Mouse (Mus musculus) erythroblast, embryonic 14.5 days (primary cell): Measurements from ENCODE around the gene Uevld. TPM values are rescaled to one million over a fixed set of nuclear protein-coding genes. Genes with fewer than 3 reads are reported as not detected.

Source experiments
- H3K27me3 ChIP-seq: 2 replicates; pipeline ENCODE4 v1.6.1; 2012; ENCODE audit warnings: inconsistent platforms; ENCODE audit not compliant: control insufficient read depth
- H3K36me3 ChIP-seq: 2 replicates; pipeline ENCODE4 v1.6.1; 2012; ENCODE audit warnings: mild to moderate bottlenecking, inconsistent platforms; ENCODE audit not compliant: control insufficient read depth
- H3K4me1 ChIP-seq: 2 replicates; pipeline ENCODE4 v1.6.1; 2012; ENCODE audit warnings: inconsistent platforms; ENCODE audit not compliant: control insufficient read depth
- H3K4me3 ChIP-seq: replicated peaks from 2 replicates; pipeline ENCODE3; 2012; ENCODE audit warnings: moderate library complexity, mild to moderate bottlenecking, inconsistent platforms
- H3K9me3 ChIP-seq: 2 replicates; pipeline ENCODE4 v1.6.1; 2012; ENCODE audit warnings: low read length, inconsistent platforms, mixed read lengths; ENCODE audit not compliant: control insufficient read depth
- GATA1 ChIP-seq: IDR thresholded peaks from 2 replicates; pipeline ENCODE4 v1.6.1; 2012; ENCODE audit warnings: low read length, inconsistent platforms, mixed read lengths
- TAL1 ChIP-seq: IDR thresholded peaks from 3 replicates; pipeline ENCODE4 v1.6.1; 2012; ENCODE audit warnings: low read length, inconsistent platforms, mixed read lengths
- polyA plus RNA-seq: library from polyadenylated mRNA; stranded (reverse); fragments of >175 nt; gene quantifications from 2 replicates; pipeline ENCODE4 v1.2.3, GENCODE M21; 2012

Gene Uevld
- 0.02 and 0.03 TPM in 2 replicates for polyA plus RNA-seq

DNA sequence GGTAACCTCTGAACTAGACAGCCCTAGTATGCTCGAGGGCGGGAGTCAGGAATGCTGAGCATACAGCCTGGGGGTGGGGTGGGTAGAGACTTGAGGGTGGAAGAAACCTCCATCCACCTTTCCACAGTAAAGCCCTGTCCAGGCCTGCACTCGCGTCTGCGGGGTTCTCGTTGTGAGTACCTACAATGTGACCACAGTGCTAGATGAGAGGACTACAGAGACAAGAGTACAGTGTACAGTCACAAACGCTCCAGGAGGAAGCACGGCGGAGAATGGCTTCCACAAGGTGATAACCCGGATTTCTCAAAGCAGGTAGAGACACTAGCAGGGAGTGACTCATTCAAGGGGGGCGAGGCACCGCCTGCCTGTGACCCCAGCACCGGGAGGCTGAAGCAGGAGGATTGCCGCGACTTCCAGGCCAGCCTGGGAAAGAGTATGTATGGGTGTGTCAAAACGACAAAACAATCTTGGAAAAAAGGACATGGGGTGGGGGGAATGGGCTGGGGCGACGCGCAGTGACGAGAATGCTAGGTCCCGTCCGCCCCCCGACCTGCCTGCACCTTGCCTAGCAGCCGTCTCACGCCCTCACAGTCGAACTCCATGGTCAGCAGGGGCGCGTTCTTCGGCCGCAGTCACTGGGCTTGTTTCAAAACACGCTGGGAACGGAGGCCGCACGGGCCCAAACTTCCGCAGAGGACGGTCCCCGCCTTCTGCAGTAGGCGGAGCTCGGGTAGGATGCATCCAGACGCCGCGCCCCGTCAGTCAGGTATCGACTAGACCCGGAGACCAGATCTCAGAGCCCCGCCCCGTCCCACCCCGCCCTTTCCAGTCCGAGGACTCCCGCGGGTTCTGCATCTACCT lies at the start of gene Uevld:
Uevld (minus strand) TSS at position 697 of the 861 bp plus-strand sequence.
- Histone ChIP-seq H3K36me3 (peaks cover 31% of the 10 kb centered on the region), H3K9me3 (no peaks in the 10 kb centered on the region), H3K4me3 (peak within 1 kb of the TSS; percentile 96), H3K27me3 (peaks cover 28% of the 10 kb centered on the region), H3K4me1 (peaks cover 30% of the 10 kb centered on the region)
- TF ChIP-seq TAL1 (no peak), GATA1 (no peak)

DNA sequence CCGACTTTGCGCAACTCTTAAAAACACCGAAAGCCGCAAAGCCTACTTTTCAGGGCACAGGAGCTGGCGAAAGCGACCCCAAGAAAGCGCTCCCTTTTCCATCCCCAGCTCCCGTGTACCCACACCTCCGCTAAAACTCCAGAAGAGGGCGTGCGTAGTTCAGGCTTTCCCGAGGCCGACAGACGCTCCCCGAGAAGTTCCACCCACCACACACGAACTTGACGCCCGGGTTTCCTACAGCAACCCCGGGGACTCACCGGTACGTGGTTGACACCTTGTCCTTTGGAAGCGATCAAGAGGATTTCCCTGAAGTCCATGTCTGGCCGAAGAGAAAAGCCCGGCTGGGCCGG lies 49.5 kb upstream of the Uevld start:
- Histone ChIP-seq H3K27me3 (no peaks in the 10 kb centered on the region), H3K4me1 (peaks cover 70% of the 10 kb centered on the region), H3K36me3 (peaks cover 15% of the 10 kb centered on the region), H3K9me3 (no peaks in the 10 kb centered on the region), H3K4me3 (peak overlapping the region; percentile 64)
- TF ChIP-seq GATA1 (no peak), TAL1 (no peak)

DNA sequence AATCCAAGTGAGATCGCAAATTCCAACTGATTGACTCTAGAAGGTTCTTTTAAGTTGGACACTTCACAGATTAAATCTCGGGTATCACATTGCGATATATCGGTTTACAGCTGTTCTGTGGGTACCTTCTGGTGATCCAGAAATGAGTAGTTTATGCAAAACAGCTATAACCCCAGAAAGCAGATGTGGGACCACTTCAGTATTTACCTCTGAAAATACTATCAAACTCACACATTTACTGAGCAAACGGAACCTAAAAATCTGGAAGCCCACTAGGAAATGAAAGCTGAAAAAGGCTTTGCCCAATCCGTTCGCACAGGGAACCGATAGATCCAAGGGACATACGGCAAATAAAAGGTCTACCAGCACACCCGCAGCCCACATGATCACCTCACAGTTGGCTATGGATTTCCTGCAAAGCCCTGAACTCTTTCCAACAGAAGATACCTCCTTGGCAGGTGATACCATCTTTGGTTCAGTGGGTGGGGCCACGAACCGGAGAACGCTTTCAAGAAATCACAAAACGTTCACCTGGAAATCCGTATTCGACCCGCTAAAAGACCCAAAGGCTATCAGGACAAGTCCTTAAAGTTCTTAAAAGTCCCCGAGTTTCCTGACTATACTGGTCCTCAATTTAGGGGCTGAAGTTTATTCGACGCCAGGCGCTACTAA lies 48.9 kb upstream of the Uevld start:
- H3K4me3 ChIP-seq: peak overlapping the region; percentile 64
- H3K27me3 ChIP-seq: no peaks in the 10 kb centered on the region
- H3K9me3 ChIP-seq: no peaks in the 10 kb centered on the region
- TF ChIP-seq GATA1 (no peak), TAL1 (no peak)
- H3K36me3 ChIP-seq: peaks cover 15% of the 10 kb centered on the region
- H3K4me1 ChIP-seq: peaks cover 69% of the 10 kb centered on the region

DNA sequence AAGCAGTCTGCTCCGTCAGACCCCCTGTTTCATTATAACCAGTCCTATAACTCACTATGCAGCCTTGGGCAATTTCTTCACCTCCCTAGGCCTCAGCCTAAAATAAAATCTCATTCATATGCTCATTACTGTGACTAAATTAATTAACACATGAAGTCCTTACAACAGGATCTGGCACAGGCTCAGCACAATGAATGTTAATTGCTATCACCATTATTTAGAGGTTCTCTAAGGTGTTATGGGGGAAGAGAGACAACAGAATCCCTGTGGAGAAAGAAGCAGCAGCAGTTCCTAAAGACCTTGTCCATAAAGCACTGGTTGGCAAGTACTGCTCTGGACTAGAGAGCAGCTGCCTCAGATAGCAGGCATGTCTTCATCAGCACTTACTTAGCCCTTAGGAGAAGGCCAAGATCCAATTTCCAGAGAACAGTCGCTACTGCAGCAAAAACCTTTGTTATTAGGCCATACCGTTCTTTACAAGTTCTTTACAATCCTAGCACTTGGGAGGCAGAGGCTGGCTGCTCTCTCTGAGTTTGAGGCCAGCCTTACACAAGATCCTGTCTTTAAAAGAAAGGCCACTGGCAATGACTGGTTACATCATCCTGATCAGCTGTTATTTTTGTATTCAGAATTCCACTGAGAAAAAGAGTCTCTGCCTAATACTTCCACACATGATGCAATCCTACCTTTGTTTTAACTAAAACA lies 45.2 kb upstream of the Uevld start:
- peaks cover 80% of the 10 kb centered on the region for H3K4me1 ChIP-seq
- no peak overlapping the region for H3K4me3 ChIP-seq
- peaks cover 31% of the 10 kb centered on the region for H3K36me3 ChIP-seq
- no peaks in the 10 kb centered on the region for H3K27me3 ChIP-seq
- no peaks in the 10 kb centered on the region for H3K9me3 ChIP-seq
- no peak for TF ChIP-seq TAL1
- no peak for TF ChIP-seq GATA1

DNA sequence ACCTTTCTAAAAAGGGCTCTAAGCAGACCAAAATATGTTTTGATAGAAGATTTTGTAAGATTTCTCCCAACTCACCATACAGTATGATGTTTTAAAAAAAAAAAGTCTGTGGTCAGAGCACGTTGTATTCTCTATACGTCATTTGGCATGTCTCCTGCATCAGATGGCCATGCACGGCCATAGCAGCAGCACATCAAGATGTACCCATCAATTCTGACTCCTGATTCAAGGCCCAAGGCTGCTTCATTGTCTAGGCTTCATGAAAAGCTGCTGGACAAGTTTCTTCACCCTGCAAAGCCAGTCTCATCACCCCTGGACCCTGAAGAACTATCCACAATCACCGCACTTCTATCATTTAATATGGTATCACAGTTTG lies 43.6 kb upstream of the Uevld start:
- Histone ChIP-seq H3K27me3 (no peaks in the 10 kb centered on the region), H3K36me3 (peaks cover 48% of the 10 kb centered on the region)

DNA sequence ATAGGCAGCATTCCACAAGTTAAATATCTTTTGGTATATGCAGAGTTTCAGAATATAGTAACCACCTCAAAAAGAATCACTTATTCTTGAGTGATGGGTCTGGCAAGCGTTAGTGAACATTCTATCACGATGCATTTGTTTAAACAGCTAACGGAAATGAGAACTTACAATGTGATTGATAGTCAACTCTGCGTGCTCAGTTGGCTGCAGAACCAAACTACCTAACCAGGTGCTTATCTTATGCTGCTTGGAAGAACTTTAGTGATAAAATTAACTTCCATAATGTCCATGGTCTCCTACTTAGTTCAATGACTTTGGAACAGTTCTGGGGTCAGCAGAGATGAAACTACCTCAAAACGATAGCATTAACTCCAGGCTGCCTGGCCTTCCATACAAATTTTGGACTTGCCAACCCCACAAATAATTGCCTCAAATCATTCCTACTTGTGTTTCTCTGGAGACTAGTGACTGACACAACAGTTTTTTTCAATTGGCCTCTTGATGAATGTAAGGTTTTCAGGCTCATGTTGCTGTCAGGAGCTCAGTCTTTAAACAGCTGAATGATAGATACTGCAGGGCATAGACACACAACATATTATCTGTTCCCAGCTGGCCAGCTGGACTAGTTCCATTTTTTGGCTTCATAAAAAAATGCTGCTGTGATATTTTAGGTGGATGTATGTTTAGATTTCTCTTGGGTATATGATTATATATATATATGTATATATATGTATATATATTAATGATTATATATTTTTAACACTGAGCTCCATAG lies 43.0 kb upstream of the Uevld start:
- Histone ChIP-seq H3K4me3 (no peak overlapping the region), H3K36me3 (peaks cover 54% of the 10 kb centered on the region), H3K27me3 (no peaks in the 10 kb centered on the region), H3K9me3 (no peaks in the 10 kb centered on the region), H3K4me1 (peaks cover 90% of the 10 kb centered on the region)
- no peak for TF ChIP-seq TAL1

More for the DNA sequence above, 43.6 kb upstream of the Uevld start:
- Histone ChIP-seq H3K4me3 (no peak overlapping the region), H3K9me3 (no peaks in the 10 kb centered on the region), H3K4me1 (peaks cover 90% of the 10 kb centered on the region)
- no peak for TF ChIP-seq GATA1
- no peak for TF ChIP-seq TAL1

DNA sequence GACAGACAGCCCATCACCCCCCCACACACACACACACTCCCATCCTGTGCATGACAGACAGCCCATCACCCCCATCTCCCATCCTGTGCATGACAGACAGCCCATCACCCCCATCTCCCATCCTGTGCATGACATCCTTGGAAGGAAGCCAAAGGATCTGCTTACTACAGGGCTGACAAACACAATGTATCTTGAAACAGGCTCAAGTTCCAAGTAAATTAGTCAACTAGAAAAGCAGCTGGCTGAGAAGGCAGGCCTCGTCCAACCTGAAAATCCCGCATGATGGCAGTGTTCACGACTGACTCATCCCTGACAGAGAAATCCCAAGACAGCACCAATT lies 42.3 kb upstream of the Uevld start:
- H3K4me3 ChIP-seq: no peak overlapping the region
- TF ChIP-seq TAL1 (no peak), GATA1 (no peak)
- H3K27me3 ChIP-seq: no peaks in the 10 kb centered on the region
- H3K4me1 ChIP-seq: peaks cover 91% of the 10 kb centered on the region
- no peaks in the 10 kb centered on the region for H3K9me3 ChIP-seq
- peaks cover 59% of the 10 kb centered on the region for H3K36me3 ChIP-seq

GRCm38 (mm10) chr7:46999983-47000643 lies 41.8 kb upstream of the Uevld start:
- TF ChIP-seq TAL1 (no peak), GATA1 (no peak)
- Histone ChIP-seq H3K4me3 (no peak overlapping the region), H3K9me3 (no peaks in the 10 kb centered on the region), H3K27me3 (no peaks in the 10 kb centered on the region), H3K36me3 (peaks cover 59% of the 10 kb centered on the region), H3K4me1 (peaks cover 91% of the 10 kb centered on the region)
